Mouse (Mus musculus) midbrain, embryonic 10.5 days (tissue): ENCODE measurements at regions not wholly inside any gene's neighbourhood (a gene's known extent, or its start where the extent isn't known, plus 50 kb on each side); places are given as distances from the start of the nearest gene placed in this dataset.

Experiments used
- DNase-seq: peaks from one replicate; pipeline ENCODE4 v3.0.0-alpha.2; 2017; ENCODE audit warnings: low spot score
- H3K27ac ChIP-seq: fragments of 300-500 bp; sonication (generic); replicated peaks from 2 replicates; pipeline ENCODE4 v1.5.1; 2016; ENCODE audit warnings: mild to moderate bottlenecking
- H3K27me3 ChIP-seq: fragments of 300-500 bp; sonication (generic); 2 replicates; pipeline ENCODE4 v1.6.1; 2016; ENCODE audit warnings: low read depth, mild to moderate bottlenecking; ENCODE audit not compliant: poor library complexity, severe bottlenecking
- H3K36me3 ChIP-seq: fragments of 300-500 bp; sonication (generic); 2 replicates; pipeline ENCODE4 v1.6.1; 2016; ENCODE audit warnings: mild to moderate bottlenecking, moderate library complexity
- H3K4me1 ChIP-seq: fragments of 300-500 bp; sonication (generic); 2 replicates; pipeline ENCODE4 v1.6.1; 2016
- H3K4me3 ChIP-seq: fragments of 300-500 bp; sonication (generic); 2 replicates; pipeline ENCODE4 v1.5.1; 2016; ENCODE audit warnings: mild to moderate bottlenecking, moderate library complexity
- H3K9me3 ChIP-seq: fragments of 300-500 bp; sonication (generic); replicated peaks from 2 replicates; pipeline ENCODE4 v1.6.1; 2016; ENCODE audit warnings: mild to moderate bottlenecking
- WGBS: fragments of 180-500 bp; shearing (Covaris S2); methylation state at CpG from one replicate; pipeline ENCODE4 v1.1.7; 2016; 5-methylcytosine and 5-hydroxymethylcytosine counted together

DNA sequence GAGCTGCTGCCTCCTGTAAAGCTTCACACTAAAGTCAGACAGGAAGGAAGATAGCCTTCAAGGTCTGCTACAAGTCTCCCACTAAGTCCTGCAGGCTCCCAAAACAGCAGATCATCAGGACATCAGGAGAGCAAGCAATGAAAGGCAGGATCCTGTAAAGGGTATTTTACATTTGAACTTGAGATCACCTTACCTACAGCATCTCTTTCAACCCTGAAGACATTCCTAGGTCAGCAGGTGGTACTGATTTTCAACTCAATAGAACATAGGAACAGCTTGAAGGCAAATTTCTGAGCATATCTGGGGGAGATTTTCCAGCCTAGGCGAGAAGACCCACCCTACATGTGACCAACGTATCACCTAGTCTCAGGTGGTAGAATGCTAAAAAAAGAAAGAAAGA, 530.2 kb downstream of the Efnb2 start:
- Histone ChIP-seq H3K36me3 (no peaks in the 10 kb centered on the region), H3K27ac (no peak overlapping the region), H3K4me3 (no peak overlapping the region), H3K4me1 (peaks cover 33% of the 10 kb centered on the region), H3K27me3 (peaks cover 58% of the 10 kb centered on the region), H3K9me3 (no peaks in the 10 kb centered on the region)
- WGBS: 32% methylated on average over 2 of the region's 2 CpGs
- DNase-seq: no peak

DNA sequence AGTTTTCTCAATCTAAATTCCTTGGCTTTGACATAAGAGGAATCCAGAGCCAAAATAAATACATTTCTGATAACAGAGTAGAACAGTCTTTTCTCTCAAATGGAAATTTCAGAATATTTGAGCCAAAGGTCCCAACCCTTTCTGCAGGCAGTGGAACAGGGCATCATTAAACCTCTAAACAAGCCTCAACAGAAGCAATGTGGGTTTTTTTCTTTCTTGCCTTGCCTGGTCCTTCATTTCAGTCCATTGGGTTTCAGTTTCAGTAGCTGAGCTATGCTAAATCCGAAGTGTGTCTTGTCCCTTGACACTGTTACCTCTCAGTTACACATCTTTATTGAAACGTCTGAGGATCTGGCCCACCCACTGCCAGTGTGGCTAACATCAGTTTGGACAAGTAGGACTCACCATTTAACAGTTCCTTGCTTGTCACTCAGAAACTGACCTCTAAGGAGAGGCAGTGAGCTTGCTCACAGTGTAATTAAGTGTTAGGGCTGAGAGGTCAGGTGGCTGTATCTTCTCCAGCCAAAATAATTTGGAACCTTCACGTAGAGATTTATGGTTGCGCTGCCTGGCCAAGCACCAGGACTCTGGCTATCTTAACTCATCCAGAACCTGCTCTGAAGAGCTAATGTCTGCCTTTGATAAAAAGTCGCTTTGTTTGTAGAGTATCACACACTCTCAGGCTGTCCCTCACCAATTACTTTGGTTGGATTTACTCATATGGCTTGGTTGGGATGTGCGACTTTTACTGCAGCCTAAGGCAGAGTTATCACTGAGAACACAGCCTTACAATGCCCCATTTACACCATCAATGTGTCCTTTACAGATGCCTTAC, 545.2 kb downstream of the Efnb2 start:
- H3K27ac ChIP-seq: no peak overlapping the region
- H3K36me3 ChIP-seq: no peaks in the 10 kb centered on the region
- no peaks in the 10 kb centered on the region for H3K4me1 ChIP-seq
- WGBS: 80% methylated on average over 6 of the region's 6 CpGs
- H3K9me3 ChIP-seq: no peaks in the 10 kb centered on the region
- DNase-seq: no peak
- no peak overlapping the region for H3K4me3 ChIP-seq
- no peaks in the 10 kb centered on the region for H3K27me3 ChIP-seq

GRCm38 (mm10) chr8:8114604-8115003, 546.4 kb downstream of the Efnb2 start:
- Histone ChIP-seq H3K36me3 (no peaks in the 10 kb centered on the region), H3K27me3 (no peaks in the 10 kb centered on the region), H3K9me3 (no peaks in the 10 kb centered on the region), H3K4me1 (no peaks in the 10 kb centered on the region), H3K27ac (no peak overlapping the region), H3K4me3 (no peak overlapping the region)
- WGBS: 87% methylated on average over 3 of the region's 3 CpGs
- no peak for DNase-seq

DNA sequence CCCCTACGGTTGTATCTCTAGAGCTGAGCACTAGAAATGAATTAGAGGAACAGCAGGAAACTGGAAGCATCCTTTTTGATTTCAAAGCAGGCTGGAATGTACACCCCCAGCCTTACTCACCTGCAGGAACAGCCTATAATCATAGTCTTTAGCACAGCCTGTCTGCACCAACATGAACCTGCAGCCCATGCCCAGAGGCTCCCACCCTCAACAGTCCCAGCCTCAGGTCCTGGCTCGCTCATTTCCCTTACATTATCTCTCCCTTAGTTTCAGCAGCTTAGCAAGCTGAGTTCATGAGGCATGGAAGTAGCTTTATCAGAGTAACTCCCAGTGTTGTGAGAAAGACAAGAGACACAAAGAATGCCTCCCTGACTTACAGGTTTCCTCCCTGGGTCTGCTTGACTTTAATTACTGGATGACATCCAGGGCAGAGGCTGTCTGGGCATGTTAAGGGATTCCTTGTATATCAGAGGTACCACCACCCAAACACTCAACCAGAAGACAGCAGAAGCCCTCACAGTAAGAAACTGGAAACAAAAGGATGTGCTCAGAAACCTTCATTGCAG, 551.2 kb downstream of the Efnb2 start:
- WGBS: 75% methylated on average over 2 of the region's 2 CpGs
- no peak overlapping the region for H3K27ac ChIP-seq
- DNase-seq: no peak

DNA sequence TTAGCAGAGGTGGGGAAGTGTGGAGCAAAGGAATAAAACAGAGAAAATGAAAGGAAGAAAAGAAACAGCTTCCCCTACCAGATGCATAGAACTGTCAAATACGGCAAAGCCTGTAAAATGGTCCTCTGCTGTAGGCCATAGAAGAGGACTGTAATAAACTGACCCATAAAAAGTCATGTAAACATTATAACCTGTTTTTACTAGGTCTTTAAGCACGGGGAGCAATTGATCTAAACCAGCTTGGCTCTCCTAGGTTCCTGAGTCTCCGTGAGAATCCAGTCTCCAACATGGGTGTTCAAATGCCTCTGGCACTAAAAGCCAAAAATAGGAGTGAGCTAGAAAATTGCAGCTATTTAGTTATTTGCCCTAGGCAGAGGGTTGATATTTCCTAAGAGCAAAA, 557.5 kb downstream of the Efnb2 start:
- WGBS: 84% methylated on average over 3 of the region's 3 CpGs
- no peaks in the 10 kb centered on the region for H3K9me3 ChIP-seq
- no peaks in the 10 kb centered on the region for H3K4me1 ChIP-seq
- DNase-seq: no peak
- H3K27ac ChIP-seq: no peak overlapping the region
- no peaks in the 10 kb centered on the region for H3K36me3 ChIP-seq
- H3K4me3 ChIP-seq: no peak overlapping the region
- no peaks in the 10 kb centered on the region for H3K27me3 ChIP-seq

More for the DNA sequence above, 551.2 kb downstream of the Efnb2 start:
- Histone ChIP-seq H3K36me3 (no peaks in the 10 kb centered on the region), H3K4me3 (no peak overlapping the region), H3K4me1 (no peaks in the 10 kb centered on the region), H3K9me3 (no peaks in the 10 kb centered on the region), H3K27me3 (no peaks in the 10 kb centered on the region)

GRCm38 (mm10) chr8:8102010-8102727, 558.9 kb downstream of the Efnb2 start:
- WGBS: 87% methylated on average over 6 of the region's 6 CpGs
- Histone ChIP-seq H3K4me1 (no peaks in the 10 kb centered on the region), H3K27me3 (no peaks in the 10 kb centered on the region), H3K27ac (no peak overlapping the region), H3K9me3 (no peaks in the 10 kb centered on the region), H3K36me3 (no peaks in the 10 kb centered on the region), H3K4me3 (no peak overlapping the region)
- DNase-seq: no peak

DNA sequence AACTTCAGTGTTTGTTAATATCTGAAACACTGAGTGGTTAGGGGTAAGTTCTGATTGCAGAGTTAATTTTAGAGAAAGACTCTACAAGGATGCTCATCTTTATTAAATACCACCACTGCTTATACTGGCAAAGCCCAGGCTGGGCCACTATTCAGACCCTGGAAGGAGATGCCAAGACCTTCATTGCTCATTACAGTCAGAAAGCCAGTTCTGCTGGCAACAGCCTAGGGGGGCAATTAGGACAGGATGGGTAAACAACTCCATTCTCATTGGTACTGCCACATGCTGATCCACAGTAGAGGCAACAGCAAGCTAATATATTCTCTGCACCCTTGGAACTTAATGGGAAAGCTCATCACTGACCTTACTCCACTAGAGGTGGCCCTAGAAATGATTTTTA, 568.5 kb downstream of the Efnb2 start:
- Histone ChIP-seq H3K9me3 (no peaks in the 10 kb centered on the region), H3K4me3 (no peak overlapping the region)
- no peak for DNase-seq

GRCm38 (mm10) chr8:8084652-8085051, 576.4 kb downstream of the Efnb2 start:
- 79% methylated on average over 2 of the region's 2 CpGs for WGBS
- no peak for DNase-seq
- no peaks in the 10 kb centered on the region for H3K36me3 ChIP-seq
- no peaks in the 10 kb centered on the region for H3K27me3 ChIP-seq
- H3K9me3 ChIP-seq: no peaks in the 10 kb centered on the region
- no peak overlapping the region for H3K4me3 ChIP-seq
- no peak overlapping the region for H3K27ac ChIP-seq
- no peaks in the 10 kb centered on the region for H3K4me1 ChIP-seq

More for the DNA sequence above, 568.5 kb downstream of the Efnb2 start:
- no peak overlapping the region for H3K27ac ChIP-seq
- H3K4me1 ChIP-seq: no peaks in the 10 kb centered on the region
- no peaks in the 10 kb centered on the region for H3K27me3 ChIP-seq
- no peaks in the 10 kb centered on the region for H3K36me3 ChIP-seq

DNA sequence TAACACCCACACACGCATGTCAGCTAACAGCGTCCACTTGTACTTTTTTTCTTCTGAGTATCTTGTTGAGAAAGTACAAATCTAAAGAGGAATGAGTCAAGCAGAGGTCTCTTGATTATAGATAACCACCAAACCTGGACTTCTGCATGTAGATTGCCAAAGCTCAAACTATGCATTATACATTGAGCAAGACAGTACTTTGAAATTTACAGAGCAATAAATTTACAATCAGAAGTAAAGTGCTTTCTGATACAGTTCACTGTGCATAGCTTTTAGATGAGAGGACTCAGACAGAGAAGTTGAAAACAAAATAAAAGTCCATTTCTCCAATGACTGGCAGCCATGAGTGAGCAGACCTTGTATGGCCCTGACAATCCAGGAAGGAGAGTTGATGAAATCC, 597.0 kb downstream of the Efnb2 start:
- Histone ChIP-seq H3K4me3 (no peak overlapping the region), H3K27me3 (no peaks in the 10 kb centered on the region), H3K9me3 (no peaks in the 10 kb centered on the region), H3K36me3 (no peaks in the 10 kb centered on the region), H3K27ac (no peak overlapping the region), H3K4me1 (no peaks in the 10 kb centered on the region)
- DNase-seq: no peak
- 100% methylated on average over 2 of the region's 2 CpGs for WGBS

- WGBS: 89% methylated on average over 4 of the region's 4 CpGs
- no peaks in the 10 kb centered on the region for H3K9me3 ChIP-seq
- H3K36me3 ChIP-seq: no peaks in the 10 kb centered on the region
- H3K4me3 ChIP-seq: no peak overlapping the region
- no peak overlapping the region for H3K27ac ChIP-seq
- DNase-seq: no peak
- 0 out of 2 replicates have a peak, but pooled peaks cover 3% of the 10 kb centered on the region for H3K4me1 ChIP-seq
- no peaks in the 10 kb centered on the region for H3K27me3 ChIP-seq
These were observed 606.7 kb downstream of the Efnb2 start for GRCm38 (mm10) chr8:8054224-8054916.

DNA sequence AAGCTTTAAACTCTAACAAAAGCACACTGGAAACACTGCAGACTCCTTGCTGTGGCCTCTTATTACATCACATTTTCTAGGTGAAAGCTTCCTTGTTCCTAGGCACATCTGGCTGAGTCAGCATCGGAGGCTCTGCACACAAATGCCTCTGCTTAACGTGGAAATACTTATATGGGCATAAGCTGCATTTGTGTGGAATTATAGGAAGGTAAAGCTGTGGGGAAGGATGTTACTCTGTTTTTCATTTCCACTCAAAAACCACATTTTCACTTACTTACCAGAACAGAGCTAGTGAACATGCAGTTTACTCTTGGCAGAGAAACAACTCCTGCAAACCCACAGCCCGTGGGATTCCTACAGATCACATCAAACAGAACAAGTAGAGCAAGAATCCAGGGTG, 609.9 kb downstream of the Efnb2 start:
- Histone ChIP-seq H3K36me3 (no peaks in the 10 kb centered on the region), H3K4me1 (0 out of 2 replicates have a peak, but pooled peaks cover 3% of the 10 kb centered on the region), H3K9me3 (no peaks in the 10 kb centered on the region), H3K4me3 (no peak overlapping the region), H3K27me3 (peaks cover 5% of the 10 kb centered on the region), H3K27ac (no peak overlapping the region)
- DNase-seq: no peak
- WGBS: 57% methylated on average over 3 of the region's 3 CpGs

GRCm38 (mm10) chr8:8050778-8051177, 610.3 kb downstream of the Efnb2 start:
- Histone ChIP-seq H3K4me1 (0 out of 2 replicates have a peak, but pooled peaks cover 3% of the 10 kb centered on the region), H3K27me3 (peaks cover 9% of the 10 kb centered on the region), H3K27ac (no peak overlapping the region), H3K9me3 (no peaks in the 10 kb centered on the region), H3K36me3 (no peaks in the 10 kb centered on the region), H3K4me3 (no peak overlapping the region)
- DNase-seq: no peak
- WGBS: 68% methylated on average over 3 of the region's 3 CpGs
